Mouse (Mus musculus) spleen, postnatal 10 days (tissue): ENCODE results near the gene Masp1.

Experiments used
- DNase-seq, 2 experiments: peaks; one replicate each; pipeline ENCODE4 v3.0.0; 2021 to 2022; ENCODE audit warnings: low spot score in 2 of 2

Masp1 gene

DNA sequence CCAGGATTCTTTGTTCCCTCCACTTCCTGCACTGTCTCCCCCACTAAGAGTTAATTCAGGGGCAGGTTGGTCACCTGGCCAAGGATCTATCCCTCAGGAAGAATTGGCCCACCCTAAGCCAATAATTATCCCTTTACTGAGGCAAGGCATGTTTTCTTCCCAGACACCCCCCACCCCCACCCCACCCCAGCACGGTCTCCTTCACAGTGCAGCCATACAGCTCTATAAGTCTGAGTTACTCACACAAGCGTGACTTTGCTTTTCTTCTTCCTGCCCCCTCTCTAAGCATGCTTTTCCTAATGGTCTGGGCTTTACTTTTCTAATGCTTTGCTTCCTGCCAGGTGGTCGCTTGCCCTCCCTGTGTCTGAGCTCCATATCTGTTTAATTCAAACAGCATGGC, 118.7 kb downstream of the Masp1 start:
- no peak for DNase-seq

GRCm38 (mm10) chr16:23401463-23401862, 119.2 kb downstream of the Masp1 start:
- DNase-seq, result no peak
